Mouse (Mus musculus): ENCODE data around the gene Plekha1.

The Plekha1 gene

DNA sequence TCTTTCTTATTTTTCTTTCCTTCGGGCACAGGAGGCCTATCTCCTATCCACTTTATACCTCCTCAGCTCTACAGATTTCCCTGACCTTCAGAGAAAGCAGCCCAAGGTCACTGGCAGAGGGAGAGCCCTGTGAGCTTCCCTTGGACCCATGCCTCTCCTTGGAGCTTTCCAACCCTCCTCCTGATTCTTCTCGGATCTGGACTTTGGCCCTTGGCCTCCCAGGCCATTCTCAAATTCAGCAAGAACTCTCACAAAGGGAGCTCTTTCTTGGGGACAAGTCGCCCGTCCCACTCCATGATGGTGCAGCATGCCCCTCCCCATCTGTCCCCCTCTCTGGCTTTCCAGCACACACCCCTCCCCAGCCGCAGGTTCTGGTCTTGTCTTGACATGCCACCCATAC lies 85.4 kb downstream of the Plekha1 start:
- no peak for DNase-seq (ENCODE audit: low read depth in 2 of 2, low spot score in 2 of 2)

DNA sequence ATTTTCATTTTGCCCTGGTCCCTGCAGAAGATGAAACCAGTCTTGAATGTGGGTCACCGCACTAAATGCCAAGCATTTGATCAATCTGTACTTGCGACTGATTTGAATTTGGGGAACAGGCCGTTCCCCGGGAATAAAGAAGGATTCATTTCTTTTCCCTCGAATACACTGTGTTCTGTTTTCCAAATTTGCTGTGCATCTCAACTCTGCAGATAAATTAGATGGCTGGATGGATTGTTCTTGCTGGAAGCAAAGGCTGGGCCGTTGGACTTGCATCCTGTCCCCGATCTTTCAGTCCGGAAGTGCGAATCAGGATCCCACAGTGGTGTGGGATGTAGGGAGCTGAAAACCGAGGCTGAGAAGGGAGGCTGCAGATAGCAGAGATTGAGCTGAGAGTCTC lies 87.8 kb downstream of the Plekha1 start:
- DNase-seq (ENCODE audit: low read depth in 2 of 2, low spot score in 2 of 2): no peak

- no peak for DNase-seq (ENCODE audit: low read depth in 2 of 2, low spot score in 2 of 2)
Measured at GRCm38 (mm10) chr7:130954177-130954601, 88.6 kb downstream of the Plekha1 start.

GRCm38 (mm10) chr7:130958551-130958950 lies 93.0 kb downstream of the Plekha1 start:
- no peak for DNase-seq (ENCODE audit: low read depth in 2 of 2, low spot score in 2 of 2)

GRCm38 (mm10) chr7:130959868-130960267 lies 94.3 kb downstream of the Plekha1 start:
- DNase-seq (ENCODE audit: low read depth in 2 of 2, low spot score in 2 of 2): no peak

GRCm38 (mm10) chr7:130961429-130961828 lies 95.9 kb downstream of the Plekha1 start:
- no peak for DNase-seq (ENCODE audit: low read depth in 2 of 2, low spot score in 2 of 2)

All from CD8-positive naive resting alpha-beta T cell, adult 2 months (primary cell).